Mouse (Mus musculus) neural tube, embryonic 10.5 days (tissue): ENCODE data around the gene Cep68.

ENCODE experiments used
- DNase-seq: peaks from one replicate; pipeline ENCODE4 v3.0.0-alpha.2; 2017; ENCODE audit warnings: low spot score; ENCODE audit errors: extremely low spot score

Cep68 gene

DNA sequence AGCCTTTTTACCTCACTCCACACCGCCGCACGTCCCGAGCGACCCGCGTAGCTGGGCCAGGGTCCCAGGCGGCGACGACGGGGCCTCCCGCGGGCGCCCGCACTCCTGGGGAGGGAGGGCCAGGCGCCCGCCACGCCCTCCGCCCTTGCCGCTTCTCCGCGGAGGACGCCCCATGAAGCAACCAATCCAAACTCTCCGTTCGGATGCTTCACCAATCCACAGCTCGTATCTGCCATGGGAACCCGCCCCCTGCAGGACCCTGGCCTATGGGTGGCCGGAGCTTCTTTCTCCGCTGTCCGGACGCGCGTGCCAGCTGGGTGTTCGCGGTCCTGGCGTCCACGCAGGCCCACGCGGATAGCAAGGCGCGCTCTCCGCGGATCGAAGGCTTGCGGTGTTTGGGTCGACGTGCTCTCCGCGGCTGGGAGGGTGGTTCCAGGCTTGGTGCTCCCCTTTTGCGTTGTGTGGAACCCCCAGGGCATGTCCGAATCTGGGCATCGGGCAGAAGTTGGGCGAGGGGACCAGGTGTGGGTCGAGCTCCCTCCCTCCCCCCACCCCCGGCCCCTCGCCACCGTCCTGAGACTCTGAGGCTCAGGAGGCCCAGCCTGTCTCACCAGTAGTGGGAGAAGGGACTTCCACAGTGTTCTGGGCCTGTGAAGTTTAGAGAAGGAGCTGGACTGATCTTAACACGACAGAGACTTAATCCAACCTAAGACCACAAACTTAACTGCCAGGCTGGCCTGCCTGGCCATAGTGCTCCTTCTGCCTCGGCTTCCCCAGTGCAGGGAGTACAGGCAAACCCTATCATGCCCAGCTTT lies at the start of gene Cep68:
TSS of gene Cep68 (minus strand) at position 134 of the 815 bp plus-strand sequence.
- DNase-seq = peak; percentile 94

DNA sequence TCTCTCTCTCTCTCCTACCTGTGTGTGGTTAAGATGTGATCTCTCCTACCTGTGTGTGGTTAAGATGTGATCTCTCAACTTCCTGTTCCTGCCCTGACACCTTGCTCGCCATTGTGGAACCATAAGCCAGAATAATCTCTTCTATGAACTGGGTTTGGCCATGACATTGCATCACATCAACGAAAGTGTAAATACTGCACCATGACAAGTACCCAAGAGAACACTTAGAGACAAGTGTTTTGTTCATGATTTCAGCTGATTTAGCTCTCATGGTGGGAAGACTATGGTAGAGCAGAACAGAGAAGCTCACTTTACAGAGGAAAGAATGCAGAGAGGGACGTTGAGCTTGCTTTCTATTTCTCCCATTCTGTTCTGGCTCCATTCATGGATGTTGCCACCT lies 35.2 kb upstream of the Cep68 start:
- DNase-seq = no peak

DNA sequence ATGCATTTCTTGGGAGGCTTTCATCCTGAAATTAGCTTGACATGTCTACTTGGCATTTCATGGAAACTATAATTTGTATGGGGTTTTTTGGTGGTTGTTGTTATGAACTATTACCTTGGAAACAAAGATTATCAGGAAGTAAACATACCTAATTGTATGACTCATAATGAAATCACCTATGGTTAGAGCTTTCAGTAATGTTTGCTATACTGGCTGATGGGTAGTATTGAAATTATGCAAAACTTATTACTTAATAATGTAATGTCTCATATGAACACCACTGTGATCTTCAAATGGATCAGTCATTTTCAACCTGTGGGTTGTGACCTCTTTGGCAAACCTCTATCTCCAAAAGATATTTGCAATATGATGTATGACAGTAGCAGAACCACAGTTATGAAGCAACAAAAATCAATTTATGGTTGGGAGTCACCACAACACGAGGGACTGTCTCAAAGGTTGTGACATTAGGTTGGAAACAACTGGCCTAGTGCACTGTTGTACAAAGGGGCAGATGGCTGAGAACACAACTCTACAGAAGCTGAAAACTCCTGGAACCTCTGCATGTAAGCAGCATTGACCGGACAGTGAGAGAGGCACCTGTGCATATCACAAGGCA lies 33.5 kb upstream of the Cep68 start:
- no peak for DNase-seq

DNA sequence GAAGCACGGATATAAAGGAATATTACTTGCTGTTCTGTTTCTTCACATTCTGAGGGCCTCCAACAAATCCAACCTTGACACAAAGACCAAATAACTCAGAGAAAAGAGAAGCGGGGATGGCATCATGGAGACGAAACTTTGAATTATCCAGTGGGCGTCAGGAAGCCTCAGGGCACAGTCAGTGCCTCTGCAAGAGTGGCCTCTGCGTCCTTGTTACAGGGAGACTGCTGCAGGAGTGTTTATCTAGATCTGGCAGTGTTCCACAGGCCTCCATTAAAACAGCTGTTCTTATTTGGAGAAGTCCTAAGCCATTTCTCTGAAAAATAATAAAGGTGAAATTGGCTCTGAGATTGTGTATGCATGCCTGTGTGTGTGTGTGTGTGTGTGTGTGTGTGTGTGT lies 31.8 kb upstream of the Cep68 start:
- no peak for DNase-seq

DNA sequence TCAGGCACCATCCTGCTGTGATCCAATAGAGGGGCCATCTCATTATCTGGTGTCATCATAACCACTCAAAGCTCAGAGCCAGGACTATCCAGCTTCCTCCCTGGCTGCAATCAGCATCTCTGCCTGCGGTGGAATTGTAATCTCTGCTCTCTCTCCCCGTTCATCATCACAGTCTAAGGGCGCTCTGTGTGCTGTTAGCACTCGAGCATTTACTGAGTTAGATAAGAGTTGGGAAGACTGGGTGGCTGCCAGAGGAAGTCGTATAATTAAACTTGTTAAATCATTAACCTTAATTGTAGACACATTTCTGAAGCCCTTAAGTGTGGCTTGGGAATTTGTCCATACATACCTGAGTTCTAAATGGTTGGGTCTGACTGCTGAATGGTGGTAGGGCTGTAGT lies 29.5 kb upstream of the Cep68 start:
- no peak for DNase-seq

DNA sequence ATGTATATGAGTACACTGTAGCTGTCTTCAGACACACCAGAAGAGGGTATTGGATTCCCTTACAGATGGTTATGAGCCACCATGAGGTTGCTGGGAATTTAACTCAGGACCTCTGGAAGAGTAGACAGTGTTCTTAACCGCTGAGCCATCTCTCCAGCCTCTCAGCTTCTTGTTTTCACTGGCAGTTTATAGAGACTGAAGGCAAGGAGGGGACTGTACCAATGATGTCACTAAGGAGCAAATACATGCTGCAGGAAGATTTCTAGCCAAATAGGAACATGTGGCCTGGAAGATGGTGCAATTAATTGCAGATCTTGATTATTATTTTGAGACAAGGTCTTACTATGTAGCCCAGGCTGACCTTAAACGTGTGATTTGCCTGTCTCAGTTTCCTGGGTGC lies 27.9 kb upstream of the Cep68 start:
- DNase-seq = no peak

DNA sequence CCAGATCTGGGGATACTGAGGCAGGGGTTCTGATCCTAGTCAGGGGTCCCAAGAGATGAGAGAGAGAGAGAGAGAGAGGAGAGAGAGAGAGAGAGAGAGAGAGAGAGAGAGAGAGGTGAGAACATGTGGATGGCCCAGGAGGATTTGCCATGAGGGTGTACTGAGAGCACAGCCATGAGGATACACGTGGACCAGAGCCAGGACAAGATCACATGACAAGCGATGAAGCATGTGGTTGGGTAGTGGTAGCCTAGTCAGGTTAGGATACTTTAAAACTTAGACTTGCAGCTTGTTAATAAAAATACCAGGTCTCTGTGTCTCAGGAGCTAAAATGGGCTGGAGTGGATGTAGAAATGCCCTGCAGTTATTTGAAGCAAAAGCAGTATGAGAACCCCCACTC lies 26.7 kb upstream of the Cep68 start:
- no peak for DNase-seq

DNA sequence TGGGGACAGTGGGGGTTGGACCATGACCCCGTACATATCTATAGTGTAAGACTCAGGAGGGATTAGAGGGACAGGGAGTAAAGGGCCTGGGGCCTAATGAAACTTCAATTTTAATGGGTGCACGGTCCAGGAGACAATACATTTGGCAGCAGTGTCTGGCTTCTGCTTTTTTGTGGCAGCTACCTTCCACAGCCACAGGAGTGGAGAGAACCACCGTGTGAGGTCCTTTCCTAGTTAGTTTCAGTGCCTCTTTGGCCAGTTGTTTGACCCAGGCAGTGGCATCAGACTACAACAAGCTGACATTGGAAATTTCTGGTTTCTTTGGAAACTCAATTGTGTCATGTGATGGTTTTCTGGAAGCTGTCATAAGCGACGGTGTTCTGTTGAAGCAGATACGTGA lies 20.7 kb upstream of the Cep68 start:
- DNase-seq = no peak

DNA sequence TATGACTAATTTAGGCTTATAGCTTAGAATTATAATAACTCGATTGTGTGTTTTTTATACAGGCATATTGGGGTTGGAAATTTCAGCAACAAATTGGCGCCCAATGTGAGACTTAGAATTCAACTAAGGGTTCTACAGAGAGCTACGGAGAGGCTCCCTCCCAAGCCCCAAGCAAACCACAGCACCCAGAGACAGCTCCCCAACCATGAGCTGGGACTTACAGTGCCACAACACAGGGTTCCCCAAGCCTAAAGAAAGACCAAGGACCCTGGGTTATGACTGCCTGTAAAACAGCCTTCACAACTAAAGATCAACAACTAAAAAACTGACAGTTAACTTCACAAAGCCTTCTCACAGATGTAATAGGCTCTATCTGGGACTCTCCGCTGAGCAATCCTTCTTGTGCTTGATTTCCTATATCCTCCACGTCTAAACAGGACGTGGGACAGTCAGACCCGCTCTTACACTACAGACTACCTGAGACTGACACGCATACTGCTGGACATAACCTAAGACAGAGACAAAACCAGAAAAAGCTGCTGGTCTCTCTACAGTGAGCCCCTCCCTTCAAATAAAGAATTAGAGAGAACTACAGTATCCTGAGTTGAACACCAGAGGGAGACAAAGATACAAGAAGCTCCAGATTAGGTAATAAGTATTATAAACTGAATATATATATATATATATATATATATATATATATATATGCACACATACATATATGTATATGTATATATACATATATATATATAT lies 13.6 kb upstream of the Cep68 start:
- no peak for DNase-seq

DNA sequence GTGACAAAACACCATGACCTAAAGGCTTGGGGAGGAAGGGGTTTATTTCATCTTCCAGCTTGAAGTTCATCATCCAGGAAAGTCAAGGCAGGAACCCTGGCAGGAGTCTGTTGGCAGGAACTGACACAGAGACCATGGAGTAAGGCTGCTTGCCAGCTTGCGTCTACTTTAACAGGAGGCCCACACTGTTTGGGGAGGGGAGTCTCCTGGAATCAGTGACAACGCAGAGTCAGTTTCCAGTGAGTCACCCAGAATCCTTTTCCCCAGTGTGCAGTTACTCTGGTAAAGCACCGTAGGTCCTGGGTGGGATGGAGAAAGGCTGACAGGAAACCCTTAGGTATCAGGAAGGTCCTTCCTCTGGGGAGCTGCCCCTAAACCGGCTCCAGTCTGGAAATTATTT lies 5.6 kb upstream of the Cep68 start:
- DNase-seq = no peak

DNA sequence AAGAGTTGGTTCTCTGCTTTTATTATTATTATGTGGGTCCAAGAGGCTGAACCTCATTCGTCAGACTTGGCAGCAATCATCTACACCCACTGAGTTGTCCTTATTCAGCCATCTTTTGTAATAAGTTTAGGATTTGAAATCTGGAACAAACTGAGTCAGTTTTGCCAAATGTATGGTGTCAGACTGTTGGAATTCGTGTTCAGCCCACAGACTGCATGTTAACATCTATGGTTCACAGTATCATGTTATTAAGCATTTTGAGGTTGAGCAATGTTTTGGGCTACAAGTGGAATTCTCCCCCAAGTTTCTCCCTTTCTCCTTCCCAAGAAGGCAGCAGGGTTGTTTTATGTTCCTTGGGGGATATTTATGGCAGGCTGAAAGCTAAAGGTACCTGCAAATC lies 3.9 kb upstream of the Cep68 start:
- DNase-seq = peak; percentile 6

DNA sequence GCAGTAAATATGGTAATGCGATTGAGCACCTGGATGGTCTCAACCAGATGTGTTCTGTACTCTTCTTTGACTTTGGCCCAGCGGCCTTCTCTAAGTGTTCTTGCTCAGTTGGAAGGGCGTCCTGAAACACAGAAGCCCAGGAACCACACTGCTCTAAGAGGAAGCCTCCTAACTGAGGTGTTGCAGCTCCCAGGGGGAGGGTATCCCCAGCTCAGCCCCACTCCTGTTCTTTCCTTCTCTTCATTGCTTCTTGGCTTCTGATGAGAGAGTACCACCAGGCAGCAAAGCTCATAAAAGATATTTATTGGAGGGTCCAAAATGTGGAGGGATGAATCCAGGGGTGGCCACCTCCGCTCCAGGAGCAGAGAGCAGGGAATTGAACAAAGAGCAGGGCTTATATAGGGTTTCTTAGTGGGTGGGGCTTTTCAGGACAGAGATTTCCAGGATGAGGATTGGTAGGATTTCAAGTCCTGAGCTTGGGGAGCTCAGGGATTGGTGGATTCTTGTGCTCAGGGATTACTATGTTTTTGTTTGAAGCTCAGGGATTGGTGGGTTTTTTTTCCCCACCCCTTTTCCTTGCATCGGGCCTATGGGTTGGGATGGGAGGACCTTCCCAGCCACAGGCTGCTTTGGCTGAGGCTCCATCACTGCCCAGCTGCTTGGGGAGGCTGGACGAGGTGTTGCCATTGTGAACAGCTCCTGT lies 1.4 kb upstream of the Cep68 start:
- DNase-seq = peak; percentile 14

DNA sequence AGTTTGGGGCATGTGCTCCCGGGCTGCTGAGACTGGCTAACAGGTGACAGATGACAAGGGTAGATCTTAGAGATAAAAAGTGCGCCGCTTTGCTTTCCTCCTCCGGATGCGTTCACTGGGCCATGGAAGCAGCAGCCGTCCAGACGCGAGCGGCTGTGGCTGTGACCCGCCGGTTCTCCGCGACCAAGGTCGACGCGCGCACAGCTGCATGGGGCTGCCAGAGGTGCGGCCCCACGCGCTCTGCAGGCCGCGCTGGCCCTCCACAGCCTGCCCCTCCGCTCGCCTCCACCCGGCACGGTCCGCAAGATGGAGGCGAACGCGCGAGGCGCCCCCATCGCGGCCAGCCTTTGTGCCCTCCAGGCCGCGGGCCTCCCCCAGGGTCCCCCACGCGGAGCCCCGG lies 389 bp downstream of the Cep68 start:
- DNase-seq = no peak

DNA sequence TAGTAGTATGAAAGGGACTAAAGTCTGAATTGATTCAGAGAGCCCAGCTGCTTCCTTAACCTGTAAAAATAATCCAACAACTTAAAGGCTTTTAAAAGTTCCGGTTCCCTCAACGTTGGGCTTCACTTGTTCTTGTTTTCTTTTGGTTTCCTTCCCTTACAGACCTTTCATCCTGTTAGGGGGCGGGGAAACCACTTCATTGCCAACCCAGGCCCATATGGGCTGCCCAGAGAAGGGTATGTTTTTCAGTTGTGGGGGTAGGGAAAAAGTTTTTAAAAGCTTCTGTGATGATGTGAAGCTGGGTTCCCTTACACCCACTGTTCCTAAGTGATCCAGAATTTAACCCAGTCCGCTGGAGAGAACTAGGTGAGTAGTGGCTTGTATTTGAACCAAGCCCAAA lies 952 bp downstream of the Cep68 start:
- DNase-seq = peak; percentile 14

DNA sequence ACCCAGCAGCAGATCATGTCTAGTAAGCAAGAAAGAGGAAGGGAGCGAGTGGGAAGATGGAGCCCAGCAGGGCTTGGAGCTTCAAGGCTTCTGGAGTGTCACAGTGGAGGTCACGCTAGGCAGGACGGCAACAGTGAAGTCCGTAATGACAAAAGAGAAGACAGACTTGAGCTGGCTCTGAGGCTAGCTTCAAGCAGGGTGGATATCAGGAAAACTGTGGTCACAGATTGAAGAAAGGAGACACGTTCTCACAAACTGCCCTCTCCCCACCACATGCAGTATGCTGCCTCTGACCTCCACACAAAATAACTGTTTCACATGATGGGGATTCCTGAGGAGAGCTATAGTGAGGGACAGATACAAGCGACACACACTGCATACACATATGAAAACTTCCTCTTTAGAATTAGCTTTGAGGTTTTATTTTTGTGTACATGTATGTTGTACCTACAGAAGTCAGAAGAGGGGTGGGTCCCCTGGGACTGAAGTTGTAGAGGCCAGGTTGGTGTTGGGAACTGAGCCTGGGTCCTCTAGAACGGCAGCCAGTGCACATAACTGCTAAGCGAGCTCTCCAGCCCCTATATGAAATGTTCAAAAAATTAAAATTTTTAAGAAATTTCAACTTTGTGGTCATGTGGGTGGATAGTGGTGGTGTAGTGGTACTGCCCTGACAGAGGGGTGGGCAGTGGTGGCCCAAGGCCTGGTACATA lies 1.9 kb downstream of the Cep68 start:
- DNase-seq = peak; percentile 10

DNA sequence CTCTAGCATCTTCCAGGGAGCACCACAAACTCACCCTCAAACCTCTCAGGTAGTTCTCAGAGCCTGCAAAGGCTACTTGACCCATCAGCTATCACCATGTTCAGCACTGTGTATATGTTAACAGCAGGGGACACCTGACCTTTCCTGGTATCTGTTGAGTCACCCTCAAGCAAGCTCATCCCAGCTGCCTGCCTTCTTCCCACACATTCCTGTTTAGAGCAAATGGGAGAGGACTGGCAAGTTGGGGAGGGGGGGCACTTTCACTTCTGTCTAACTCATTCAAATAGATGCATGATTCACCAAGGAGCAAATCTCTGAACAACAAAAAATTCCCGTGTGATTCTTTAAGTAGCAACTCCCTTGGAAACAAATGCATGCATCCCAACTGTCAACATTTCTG lies 2.6 kb downstream of the Cep68 start:
- no peak for DNase-seq

DNA sequence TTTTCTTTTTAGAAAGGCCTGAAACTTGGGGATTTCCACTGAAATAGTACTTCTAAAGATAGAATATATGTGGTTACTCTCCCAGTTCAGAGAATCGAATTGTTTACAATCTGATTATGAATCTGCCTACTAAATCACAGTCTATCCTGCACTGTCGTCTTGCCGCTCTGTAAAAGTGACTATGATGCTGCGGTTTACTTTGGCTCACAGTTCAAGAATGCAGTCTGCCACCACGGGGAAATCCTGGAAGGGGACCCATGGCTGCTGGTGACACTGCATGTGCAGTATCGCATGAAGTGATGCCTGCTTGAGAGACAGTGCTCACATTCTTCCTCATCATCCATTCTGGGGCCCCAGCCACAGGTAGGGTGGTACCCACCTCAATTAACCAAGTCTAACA lies 3.9 kb downstream of the Cep68 start:
- peak; percentile 11 for DNase-seq

DNA sequence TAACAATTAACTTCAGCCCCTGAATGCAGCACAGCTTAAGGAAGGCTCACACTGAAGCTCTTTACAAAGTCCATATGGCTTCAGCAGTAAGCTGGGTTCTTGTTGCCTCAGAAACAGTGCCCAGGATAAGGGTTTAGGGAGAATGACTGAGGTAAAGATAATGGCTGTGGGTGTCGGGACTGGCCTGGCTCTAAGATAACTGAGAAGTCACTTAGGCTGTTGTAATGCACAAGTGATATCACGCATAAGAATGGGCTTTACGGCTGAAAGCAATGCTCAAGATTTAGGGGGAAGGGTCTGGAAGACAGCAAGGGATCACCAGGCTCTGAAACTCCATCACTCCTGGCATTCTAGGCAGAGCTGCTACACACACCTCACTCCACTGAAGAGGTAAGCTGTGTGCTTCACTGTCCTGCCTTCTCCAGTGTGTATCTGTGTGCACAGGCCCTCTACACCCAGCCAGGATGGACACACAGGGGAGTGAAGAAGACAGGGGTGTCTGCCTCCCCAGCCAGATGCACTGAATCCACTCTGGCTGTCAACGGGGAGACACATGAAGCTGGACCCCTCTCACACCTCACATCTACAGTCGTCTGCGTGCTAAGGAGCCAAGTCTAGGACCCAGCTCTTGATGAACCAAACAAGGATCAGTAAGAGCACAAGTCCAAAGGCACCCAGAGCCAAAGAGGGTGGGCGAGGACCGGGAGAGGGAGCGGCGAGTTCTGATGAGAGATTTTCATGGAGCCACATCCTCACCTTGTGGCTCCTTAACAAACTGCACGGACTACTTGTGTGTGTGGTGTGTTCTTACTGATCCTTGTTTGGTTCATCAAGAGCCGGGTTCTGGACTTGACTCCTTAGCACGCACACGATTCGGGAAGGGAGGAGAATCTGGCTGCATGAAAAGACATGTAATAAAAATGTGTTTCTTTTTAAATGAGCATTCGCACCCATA lies 4.6 kb downstream of the Cep68 start:
- DNase-seq = peak; percentile 11

DNA sequence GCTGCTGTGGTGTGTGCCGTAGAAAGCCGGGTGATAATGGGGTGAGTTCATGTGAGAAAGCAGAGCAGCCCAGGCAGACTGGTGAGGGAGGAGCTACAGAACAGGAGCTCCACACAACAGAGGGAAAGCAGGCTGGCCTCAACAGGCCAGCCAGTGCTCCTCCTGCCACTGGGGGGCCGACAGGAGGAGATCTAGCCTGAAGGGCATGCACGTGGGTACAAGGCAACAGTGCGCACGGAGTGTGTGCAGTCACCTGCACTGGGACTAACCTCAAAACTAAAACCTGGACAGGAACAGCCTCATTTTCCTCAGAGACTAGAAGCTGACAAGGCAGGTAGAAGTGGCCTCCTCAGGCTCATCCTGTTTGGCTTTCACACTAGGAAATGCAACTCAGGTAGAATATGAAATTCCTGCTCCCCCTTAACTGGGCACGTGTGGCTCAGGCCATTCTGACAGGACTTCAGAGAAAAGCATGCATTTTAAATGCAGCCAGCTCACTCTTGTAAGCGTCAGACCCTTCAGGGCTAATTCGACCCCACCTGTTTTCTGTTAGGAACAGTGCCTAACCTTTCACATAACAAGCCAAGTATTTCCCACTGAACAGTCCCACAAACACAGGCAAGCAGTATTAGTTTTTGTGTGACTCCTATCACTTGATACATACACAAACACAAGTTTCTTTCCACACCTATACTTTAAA lies 5.9 kb downstream of the Cep68 start:
- DNase-seq = peak; percentile 13
